ENCODE assay signal across 8 mouse cellular contexts in the genomic region with DNA sequence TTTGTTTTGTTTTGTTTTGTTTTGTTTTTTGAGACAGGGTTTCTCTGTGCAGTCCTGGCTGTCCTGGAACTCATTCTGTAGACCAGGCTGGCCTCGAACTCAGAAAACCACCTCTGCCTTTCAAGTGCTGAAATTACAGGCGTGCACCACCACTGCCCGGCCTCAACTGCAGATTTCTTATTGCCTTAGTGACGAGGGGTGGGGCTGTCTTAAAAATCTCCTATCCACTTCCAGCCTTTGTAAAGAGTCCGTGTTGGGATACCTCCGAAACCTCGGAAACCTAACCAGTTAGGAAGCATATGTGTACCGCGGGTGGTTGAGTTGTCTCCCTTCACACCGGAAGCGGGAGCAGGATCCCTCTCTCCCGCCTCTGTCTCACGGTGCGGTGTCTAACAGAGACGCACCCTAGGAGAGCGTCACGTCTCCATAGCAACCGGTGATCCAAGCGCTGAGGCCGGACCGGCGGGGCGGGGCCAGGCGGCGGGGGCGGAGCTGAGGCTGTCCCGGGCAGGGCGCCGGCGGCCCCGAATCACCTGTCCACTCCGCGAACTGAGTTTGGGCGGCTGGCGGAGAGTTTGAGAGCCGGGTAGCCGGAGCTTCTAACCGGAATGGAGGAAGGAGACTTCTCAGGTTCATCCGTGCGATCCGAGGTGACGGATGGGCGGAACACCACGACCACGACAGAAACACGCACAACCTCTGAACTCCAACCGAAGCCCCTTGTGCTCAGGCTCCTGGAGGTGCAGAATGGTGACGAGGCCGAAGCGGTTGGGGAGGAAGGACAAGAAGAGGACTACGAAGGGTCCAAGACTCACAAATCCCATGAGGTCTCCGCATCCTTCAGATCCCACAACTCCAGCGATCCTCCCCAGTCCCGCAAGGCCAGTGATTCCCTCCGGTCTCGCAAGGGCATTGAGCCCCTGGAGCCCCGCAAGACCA. TPM values are rescaled to one million over a fixed set of nuclear protein-coding genes. Genes with fewer than 3 reads are reported as not detected.
DNase-seq lines count a peak whose midpoint lies in the region; ATAC-seq and TF ChIP-seq lines count a peak whose summit lies in the region.

Thegl (plus strand) TSS at position 480 of the 939 bp plus-strand sequence.

- ATAC-seq in Patski, result peak; percentile 69
- ATAC-seq in frontal cortex, adult (ENCODE audit: low TSS enrichment), result peak; percentile 99
- peak; percentile 84 to 90 for ATAC-seq in hematopoietic stem cell, adult 5-6 weeks (replicated peaks in 1 of 2; ENCODE audit: insufficient read depth in 1 of 2, low FRiP score in 2 of 2, low TSS enrichment in 1 of 2, low read depth in 1 of 2, poor library complexity in 2 of 2, severe bottlenecking in 2 of 2)
- ATAC-seq in lung, embryonic 15.5 days (ENCODE audit: borderline replicate concordance, extremely low read depth, low FRiP score, low TSS enrichment), result peak; percentile 98
- ATAC-seq in neutrophil, adult 5-6 weeks (ENCODE audit: extremely low read depth, insufficient number of reproducible peaks, low FRiP score, poor library complexity, severe bottlenecking), result peak; percentile 51; the same call in 1 of the 2 replicates

- H3K27me3 ChIP-seq in Patski, result no peaks in the 10 kb centered on the region
- H3K27me3 ChIP-seq in lung, embryonic 15.5 days, result no peaks in the 10 kb centered on the region

- no peak within 1 kb of the TSS for H3K27ac ChIP-seq in lung, embryonic 15.5 days

- POLR2A ChIA-PET in Patski (lab: Charles Lee), result no interaction called here

- no peak within 1 kb of the TSS for H3K9ac ChIP-seq in lung, embryonic 15.5 days

- CTCF ChIA-PET in Patski (lab: Charles Lee), result no interaction called here

- H3K4me3 ChIP-seq in lung, embryonic 15.5 days, result peak within 1 kb of the TSS; percentile 43

- H3K4me2 ChIP-seq in lung, embryonic 15.5 days, result peak within 1 kb of the TSS; percentile 66

- in situ Hi-C loops in Patski (cut with MboI; ENCODE audit: low pct_unique_long_range_greater_than_20kb), result no loop called here

- TF ChIP-seq CTCF in Patski (IDR thresholded peaks at IDR 0.05), result no peak

- H3K9me3 ChIP-seq in lung, embryonic 15.5 days, result no peaks in the 10 kb centered on the region

- no peaks in the 10 kb centered on the region for H3K4me1 ChIP-seq in lung, embryonic 15.5 days

- H3K36me3 ChIP-seq in lung, embryonic 15.5 days, result no peaks in the 10 kb centered on the region

- DNase-seq in Patski (ENCODE audit: low read depth, low spot score), result peak; percentile 12
- DNase-seq in cerebellum, adult 9-11 months, result peak; percentile 48
- peak; percentile 81 for DNase-seq in layer of hippocampus, adult 9-11 months
- DNase-seq in testis, postnatal 10 days (ENCODE audit: low spot score), result peak; percentile 90

- 9% methylated on average over 57 of the region's 57 CpGs for WGBS in lung, embryonic 15.5 days

RNA-seq across cellular contexts. Expression of gene Thegl, which starts in this region (rescaled TPM):
- polyA plus RNA-seq in Patski (2021), result not detected
- total RNA-seq in hematopoietic stem cell, adult 5-6 weeks (2017), result not detected in 2 replicates
- polyA plus RNA-seq in lung, embryonic 15.5 days (2015; fragmentation: Nextera tagmentation; extraction: Ambion mirVana), result 0.83 and 0.93 TPM in 2 replicates
- total RNA-seq in neutrophil, adult 5-6 weeks (2017), result not detected in 2 replicates

Comparison
In these comparisons a context has a peak if more than half of its experiments do, and no peak if none do; other contexts are left out.
1. Peak in DNase-seq and ATAC-seq in Patski; RNA of the gene not detected or under 1 TPM.
2. Peak in ATAC-seq in hematopoietic stem cell, adult 5-6 weeks; RNA of the gene not detected or under 1 TPM.
3. Peak in ATAC-seq, H3K4me3 ChIP-seq and H3K4me2 ChIP-seq in lung, embryonic 15.5 days; RNA of the gene not detected or under 1 TPM.
4. Peak in ATAC-seq in neutrophil, adult 5-6 weeks; RNA of the gene not detected or under 1 TPM.
5. DNase-seq: peak in every context shown above with its lines; median percentile 90 in testis, postnatal 10 days; 81 in layer of hippocampus, adult 9-11 months; 48 in cerebellum, adult 9-11 months; 12 in Patski.